Mouse (Mus musculus) natural killer cell, adult 2 months (primary cell): ENCODE measurements at regions not wholly inside any gene's neighbourhood (a gene's known extent, or its start where the extent isn't known, plus 50 kb on each side); places are given as distances from the start of the nearest gene placed in this dataset.
"Not testable (repeated sequence)": the region's sequence is repeated elsewhere in the genome, so short reads cannot be mapped to it uniquely, and the experiment has no call there.

Experiments used
- DNase-seq, 2 experiments: peaks; one replicate each; pipeline ENCODE4 v3.0.0; 2022; ENCODE audit warnings: low spot score in 2 of 2

DNA sequence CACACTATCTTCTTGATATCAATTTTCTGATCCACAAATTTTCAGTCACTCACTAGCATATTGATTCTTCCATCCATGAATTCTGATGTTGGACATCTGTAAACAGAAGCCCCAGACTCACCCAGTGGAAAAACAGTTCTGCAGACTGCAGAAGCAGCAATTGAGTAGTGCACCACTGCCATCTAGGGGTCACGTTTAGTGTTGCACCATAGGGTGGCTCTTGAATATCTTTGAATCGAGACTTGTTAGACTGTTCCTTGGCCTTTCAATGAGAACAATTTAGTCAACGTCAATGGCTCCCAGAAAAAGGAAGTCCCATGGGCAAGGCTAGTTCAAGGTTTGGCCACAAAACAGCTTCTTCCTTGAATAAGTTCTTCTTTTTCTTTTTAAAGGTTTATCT is 828.1 kb downstream of the Gm10330 start:
- DNase-seq: peak in 1 of 2 experiments; percentile 0

DNA sequence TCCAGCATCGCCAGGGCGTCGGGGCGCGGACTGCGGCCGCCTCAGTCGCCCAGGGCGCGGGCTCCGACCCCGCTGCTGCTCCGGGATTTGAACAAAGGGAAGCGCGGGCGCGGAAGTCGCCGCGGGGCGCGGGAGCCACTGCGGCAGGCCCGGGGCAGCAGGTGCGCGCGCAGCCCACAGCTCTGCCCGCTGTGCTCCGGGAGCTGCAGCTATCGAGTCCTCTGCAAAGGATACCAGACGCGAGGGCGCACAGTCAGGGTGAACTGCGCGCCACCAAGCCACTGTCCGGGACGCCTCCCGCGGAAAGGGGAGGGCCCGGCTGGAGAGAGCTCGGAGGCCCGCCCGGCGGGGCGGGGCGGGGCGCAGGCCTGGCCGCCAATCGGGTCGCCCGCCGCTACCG is 873.9 kb downstream of the Gm10330 start:
- DNase-seq: not testable (repeated sequence)
